Mouse (Mus musculus) heart, postnatal 25 days (tissue): Measurements from ENCODE around the gene Leap2. TPM values are rescaled to one million over a fixed set of nuclear protein-coding genes. Genes with fewer than 3 reads are reported as not detected.

Experiments used
- DNase-seq: peaks from one replicate; pipeline ENCODE4 v3.0.0; 2022; ENCODE audit warnings: low spot score
- intact Hi-C: fragments of 180-260 bp; cut with DNase I; formaldehyde crosslinking; loops from one replicate; pipeline ENCODE4 v1.15.1; 2025
- microRNA-seq: library from miRNA; unstranded; fragments of <30 nt; microRNA quantifications from one replicate; pipeline ENCODE4 v1.2.0, GENCODE M21; 2022
- total RNA-seq, 2 experiments: library from RNA; stranded (reverse); gene quantifications; 2 replicates each; pipeline ENCODE4 v1.2.3; 2021

Leap2 gene
- total RNA-seq, 2 experiments from 2014 or later = not detected

- intact Hi-C loops = no loop called here
- no peak for DNase-seq
These were observed 39.1 kb downstream of the Leap2 start for GRCm38 (mm10) chr11:53383758-53384428.

DNA sequence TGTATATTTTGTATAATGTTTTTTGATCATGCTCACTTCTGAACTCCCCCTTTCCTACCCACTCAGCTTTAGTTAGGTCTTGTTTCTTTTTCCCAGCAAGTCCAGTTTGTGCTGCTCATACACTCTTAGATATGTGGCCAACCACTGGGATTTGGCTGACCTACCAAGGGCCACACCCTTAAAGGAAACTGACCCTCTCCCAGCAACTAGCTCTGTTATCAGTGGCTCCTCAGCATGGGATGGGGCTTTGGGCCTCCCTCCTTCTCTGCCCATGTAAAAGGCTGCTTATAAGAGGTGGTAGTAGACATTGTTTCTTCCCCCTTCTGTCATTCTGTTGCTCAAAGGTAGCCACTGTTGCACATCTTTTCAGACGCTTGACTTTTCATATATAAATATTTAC, 44.1 kb downstream of the Leap2 start:
- peak; percentile 2 for DNase-seq
- intact Hi-C loops = no loop called here

Small RNAs within 50 kb of the gene (microRNA-seq; reads per million reads assigned to microRNA genes)
- not detected for gene Mir6920

Other genes starting within 250 kb of the Leap2 start
- gene Hspa4, start 122.7 kb downstream of the Leap2 start, total RNA-seq = 100 to 1,000 TPM; 124 to 135 TPM
- 1 to 10 TPM; 6.1 to 7.9 TPM for gene Zcchc10, start 98.5 kb downstream of the Leap2 start, total RNA-seq
- gene Aff4, start 72.3 kb downstream of the Leap2 start, total RNA-seq = 10 to 100 TPM; 84.5 to 91.1 TPM
- 1,000 to 10,000 TPM; 2,761 to 2,992 TPM for gene Uqcrq, start 7.7 kb upstream of the Leap2 start, total RNA-seq
- under 1 TPM; 0.22 to 0.68 TPM for gene Gdf9, start 7.9 kb upstream of the Leap2 start, total RNA-seq
- gene Gm10447, start 33.9 kb upstream of the Leap2 start, total RNA-seq = not detected
- gene Shroom1, start 34.0 kb upstream of the Leap2 start, total RNA-seq = under 1 TPM; 0.49 to 0.59 TPM
- gene Gm9837, start 47.3 kb upstream of the Leap2 start, total RNA-seq = not detected
- gene Gm9945, start 57.0 kb upstream of the Leap2 start, total RNA-seq = not detected
- under 1 TPM; 0.08 to 0.17 TPM for gene Sowaha, start 57.1 kb upstream of the Leap2 start, total RNA-seq
- 10 to 100 TPM; 32.0 to 37.0 TPM for gene Sept8, start 96.1 kb upstream of the Leap2 start, total RNA-seq
- gene Kif3a, start 144.2 kb upstream of the Leap2 start, total RNA-seq = 1 to 10 TPM; 7.6 to 9.6 TPM
- not detected for gene Il4, start 195.5 kb upstream of the Leap2 start, total RNA-seq
- gene Il13, start 211.5 kb upstream of the Leap2 start, total RNA-seq = not detected